Mouse (Mus musculus): ENCODE data around the gene Fbxl17.
A peak's percentile ranks its signal among the peaks of the same experiment; 100 is the strongest.

Gene Fbxl17

DNA sequence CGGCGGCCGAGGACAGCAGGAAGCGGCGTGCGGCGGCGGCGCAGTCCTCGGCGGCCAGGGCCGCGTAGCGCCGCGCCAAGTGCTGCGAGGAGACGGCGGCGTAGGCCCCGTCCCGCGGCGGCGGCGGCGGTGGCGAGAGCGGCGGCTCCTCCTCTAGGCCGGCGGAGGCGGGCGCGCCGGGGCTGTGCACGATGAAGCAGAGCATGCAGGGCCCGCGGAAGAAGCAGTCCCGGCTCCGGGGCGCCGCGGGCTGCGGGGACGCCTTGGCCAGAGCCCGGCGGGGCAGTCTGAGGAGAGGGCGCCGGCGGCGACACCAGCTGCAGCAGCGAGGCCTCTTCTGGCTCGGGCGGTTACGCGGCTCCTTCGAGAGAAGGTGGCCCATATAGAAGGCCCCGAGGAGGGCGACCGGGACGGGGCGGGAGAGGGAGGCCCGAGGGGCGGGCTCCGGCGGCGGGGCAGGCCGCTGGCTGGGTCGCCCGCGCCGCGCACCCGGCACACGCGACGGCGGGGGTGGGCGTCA is at the start of gene Fbxl17:
TSS of gene Fbxl17 (minus strand) at position 382 of the 520 bp plus-strand sequence.
- peak; percentile 68 to 70 for DNase-seq

DNA sequence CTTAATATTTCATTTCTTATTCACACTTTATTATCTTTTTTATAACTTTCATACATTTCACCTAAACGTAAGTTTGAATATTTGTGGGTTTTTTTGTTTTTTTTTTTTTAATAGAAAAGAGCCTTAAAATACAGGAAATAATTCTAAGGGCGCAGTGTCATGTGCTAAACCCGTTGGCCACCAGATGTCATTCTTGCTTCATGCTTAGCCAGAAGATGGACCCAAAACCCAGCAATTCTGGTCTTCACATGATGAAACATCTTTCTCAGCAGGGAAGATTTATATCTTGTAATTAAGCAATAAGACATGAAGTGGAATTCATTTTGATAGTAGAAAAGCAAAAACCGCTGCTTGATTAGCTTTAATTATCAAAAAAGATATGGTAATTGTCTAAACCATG is 47.6 kb upstream of the Fbxl17 start:
- peak in 1 of 2 experiments; percentile 9 for DNase-seq

- DNase-seq, result no peak
Measured at GRCm38 (mm10) chr17:63534576-63535265, 34.9 kb upstream of the Fbxl17 start.

- DNase-seq, result no peak
Measured at GRCm38 (mm10) chr17:63533074-63533836, 33.4 kb upstream of the Fbxl17 start.

GRCm38 (mm10) chr17:63529476-63529875 is 29.7 kb upstream of the Fbxl17 start:
- no peak for DNase-seq

GRCm38 (mm10) chr17:63520691-63521090 is 20.9 kb upstream of the Fbxl17 start:
- no peak for DNase-seq

GRCm38 (mm10) chr17:63510451-63510850 is 10.6 kb upstream of the Fbxl17 start:
- no peak for DNase-seq

GRCm38 (mm10) chr17:63501091-63501490 is 1.3 kb upstream of the Fbxl17 start:
- no peak for DNase-seq

DNA sequence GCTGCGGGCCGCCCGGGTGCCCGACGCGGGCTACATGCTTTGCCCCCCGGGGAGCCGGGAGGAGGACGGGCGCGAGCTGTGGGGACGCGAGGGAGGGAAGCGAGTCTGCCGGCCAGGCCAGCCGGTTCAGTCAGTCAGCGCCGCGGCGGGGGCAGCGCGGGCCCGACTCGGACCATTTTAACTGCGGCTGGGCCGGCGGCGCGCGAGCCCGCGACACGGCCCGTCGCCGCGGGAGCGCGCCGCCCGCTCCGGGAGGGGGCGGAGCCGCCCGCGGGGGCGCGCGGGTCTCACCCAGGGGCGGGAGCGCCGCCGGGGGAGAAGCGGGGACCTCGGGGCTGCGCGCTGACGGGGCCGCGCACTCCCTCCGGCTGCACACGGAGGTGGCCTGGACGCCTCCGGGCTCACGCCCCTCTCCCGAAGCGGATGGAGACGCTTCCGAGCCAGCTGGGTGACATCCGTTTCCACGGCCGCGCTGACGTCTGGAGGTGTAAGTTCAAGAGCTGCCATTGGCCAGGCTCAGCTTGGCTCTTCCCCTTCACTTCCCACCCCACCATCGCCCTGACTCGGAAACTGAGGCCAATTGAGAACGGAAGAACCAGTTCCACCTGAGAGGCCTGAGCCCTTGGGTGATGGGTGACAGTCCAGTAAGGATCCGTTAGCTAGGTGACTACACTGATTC is 478 bp upstream of the Fbxl17 start:
- peak; percentile 76 to 77 for DNase-seq

GRCm38 (mm10) chr17:63498717-63499635 is 841 bp downstream of the Fbxl17 start:
- DNase-seq, result peak; percentile 34 to 48

DNA sequence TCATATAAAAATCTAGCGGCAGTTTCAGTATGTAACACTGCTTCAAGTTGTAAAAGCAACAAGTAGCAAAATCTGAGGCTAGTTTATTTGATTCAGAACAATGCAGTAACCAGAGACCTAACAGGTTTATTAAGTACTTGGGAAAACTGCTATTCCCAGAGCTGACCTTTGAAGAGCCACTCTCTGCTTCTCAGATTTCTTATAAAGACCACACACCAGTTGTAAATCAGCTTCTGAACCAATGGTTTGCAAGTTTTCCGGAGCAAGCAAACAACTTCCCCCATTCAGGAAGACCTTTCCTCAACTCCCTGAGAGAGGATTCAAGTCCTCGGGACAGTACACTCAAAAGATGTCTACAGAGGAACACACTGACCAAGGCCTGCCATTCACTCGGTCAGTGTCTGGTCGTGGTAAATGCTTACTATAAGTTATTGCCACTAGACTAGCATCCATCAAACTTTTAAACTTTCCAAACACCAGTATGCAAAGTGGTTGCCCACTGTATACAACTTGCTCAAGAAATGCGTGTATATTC is 1.6 kb downstream of the Fbxl17 start:
- no peak for DNase-seq

- no peak for DNase-seq
Measured at GRCm38 (mm10) chr17:63497206-63497731, 2.5 kb downstream of the Fbxl17 start.

- DNase-seq, result no peak
Measured at GRCm38 (mm10) chr17:63496153-63496552, 3.7 kb downstream of the Fbxl17 start.

DNA sequence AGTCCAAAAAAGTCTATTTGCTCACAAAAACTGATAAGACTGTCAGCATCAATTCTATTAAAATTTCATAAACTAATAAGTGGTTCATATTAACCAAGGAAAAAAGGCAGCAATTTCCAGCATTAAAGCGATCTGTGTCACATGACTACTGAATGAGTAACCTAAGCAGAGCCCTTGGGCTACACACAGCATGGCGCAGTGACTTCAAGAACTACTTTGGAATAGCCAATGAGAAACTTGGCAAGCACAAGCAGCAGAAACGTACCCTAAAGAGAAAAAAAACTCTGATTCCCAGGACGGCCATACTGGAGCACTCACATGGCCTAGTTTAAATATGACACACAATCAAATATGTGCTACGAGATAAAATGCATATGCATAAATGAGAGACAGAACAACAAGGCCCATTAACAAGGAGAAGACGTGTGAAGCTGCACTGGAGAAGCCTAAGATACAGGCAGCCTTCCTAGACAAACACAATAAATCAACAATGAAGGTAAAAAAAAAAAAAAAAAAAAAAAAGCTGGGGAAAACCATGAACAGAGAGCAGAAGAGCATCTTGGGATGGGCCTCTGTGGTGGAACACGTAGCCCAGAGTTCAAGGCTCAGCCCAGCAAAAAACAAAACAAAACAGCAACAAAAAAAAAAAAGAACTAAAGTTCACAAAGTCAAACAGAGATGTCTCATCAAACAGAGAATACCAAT is 5.8 kb downstream of the Fbxl17 start:
- DNase-seq, result no peak

GRCm38 (mm10) chr17:63493274-63493673 is 6.5 kb downstream of the Fbxl17 start:
- DNase-seq, result peak; percentile 41 to 46

GRCm38 (mm10) chr17:63492665-63493273 is 7.0 kb downstream of the Fbxl17 start:
- DNase-seq, result no peak

GRCm38 (mm10) chr17:63489525-63489924 is 10.3 kb downstream of the Fbxl17 start:
- no peak for DNase-seq

DNA sequence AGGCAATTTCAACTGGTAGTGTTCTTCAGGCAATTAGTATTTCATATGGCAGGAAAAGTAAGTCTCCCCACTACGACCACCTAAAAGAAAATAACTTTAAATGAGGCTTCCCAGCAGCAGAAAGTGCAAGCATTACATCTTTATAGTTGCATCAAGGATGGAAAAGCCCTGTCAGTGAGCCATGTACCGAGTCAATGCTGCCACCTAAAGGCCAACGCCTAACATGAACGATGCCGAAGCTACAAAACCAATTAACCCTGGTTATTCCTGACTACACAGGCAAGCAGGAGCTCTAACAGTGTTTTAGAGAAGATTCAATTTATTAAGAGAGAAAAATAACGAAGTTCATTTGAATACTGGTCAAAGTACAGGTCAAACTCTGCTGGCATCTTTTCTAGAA is 32.0 kb downstream of the Fbxl17 start:
- peak; percentile 51 to 71 for DNase-seq

GRCm38 (mm10) chr17:63465239-63465638 is 34.6 kb downstream of the Fbxl17 start:
- DNase-seq, result peak; percentile 24 to 37

GRCm38 (mm10) chr17:63462512-63462911 is 37.3 kb downstream of the Fbxl17 start:
- no peak for DNase-seq
